Mouse (Mus musculus): ENCODE measurements around the gene Trio. TPM values are rescaled to one million over a fixed set of nuclear protein-coding genes. Genes with fewer than 3 reads are reported as not detected.

The Trio gene
- total RNA-seq, 2 experiments from 2014 or later, result 42.9 to 43.7 TPM

DNA sequence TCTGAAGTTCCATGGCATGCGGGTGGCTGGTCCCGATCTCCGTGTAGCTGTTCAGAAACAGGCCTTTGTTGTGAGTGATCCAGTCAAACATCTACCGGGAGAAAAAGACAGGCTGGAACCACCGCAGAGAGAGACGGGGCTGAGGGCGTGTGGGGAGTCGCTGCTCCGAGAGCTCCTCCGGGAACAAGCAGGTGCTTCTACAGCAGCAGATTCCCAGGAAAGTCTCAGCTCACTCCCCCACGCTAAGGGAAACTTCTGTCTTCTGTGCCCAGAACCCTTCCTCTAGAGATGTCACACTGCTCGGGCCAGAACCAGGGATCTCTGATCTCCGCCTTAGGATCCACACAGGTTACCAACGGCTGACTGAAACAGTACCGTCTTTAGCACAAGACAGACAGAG, 124.4 kb downstream of the Trio start:
- intact Hi-C loops (cut with DNase I), result no loop called here

DNA sequence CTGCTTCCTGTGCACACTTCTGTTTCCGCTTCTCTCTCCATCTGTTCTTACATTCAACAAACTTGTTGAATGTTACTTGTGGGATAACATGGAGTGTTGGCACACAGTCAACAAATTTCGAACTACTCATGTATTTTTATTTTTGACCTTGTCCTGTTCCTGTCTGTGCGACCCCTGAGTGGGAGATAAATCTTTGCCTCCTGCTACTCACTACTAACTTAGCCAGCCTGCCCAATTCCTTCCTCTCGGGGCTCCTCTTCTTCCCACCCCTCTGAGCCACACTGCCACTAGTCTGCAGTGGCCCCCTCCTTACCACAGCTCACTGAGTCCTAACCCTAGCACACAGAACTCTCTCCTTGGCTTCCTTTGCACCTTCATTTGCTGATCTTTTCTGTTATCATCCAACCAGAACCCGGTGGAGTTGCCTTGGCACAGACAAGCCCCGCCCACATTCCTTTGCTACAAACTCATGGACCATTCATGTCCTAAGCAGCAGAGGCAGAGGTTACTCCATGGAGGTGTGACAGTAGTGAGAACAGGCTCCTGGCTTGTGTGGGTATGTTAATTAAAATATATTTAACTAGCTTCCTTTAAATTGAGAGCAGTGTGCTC, 126.7 kb downstream of the Trio start:
- intact Hi-C loops (cut with DNase I), result no loop called here
- no peak for DNase-seq (ENCODE audit: low spot score)

More for the DNA sequence above, 124.4 kb downstream of the Trio start:
- no peak for DNase-seq (ENCODE audit: low spot score)

DNA sequence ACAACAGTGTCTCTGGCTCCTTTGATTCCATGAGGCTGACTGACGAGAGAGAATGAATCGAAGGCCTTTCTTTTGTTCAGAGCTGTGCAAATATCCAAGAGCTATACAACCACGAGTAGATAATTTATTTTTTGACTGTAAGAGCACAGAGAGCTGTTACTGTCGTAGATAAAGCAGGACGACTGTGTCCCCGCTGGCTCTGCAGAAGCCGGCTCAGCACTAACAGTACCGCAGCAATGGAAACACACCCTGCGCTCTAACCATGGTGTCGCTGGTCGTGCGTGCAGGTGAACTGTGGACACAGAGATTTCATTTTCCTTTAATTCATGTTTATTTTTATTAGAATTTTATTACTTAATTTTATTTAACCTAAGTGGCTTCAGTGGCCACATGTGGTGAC, 131.5 kb downstream of the Trio start:
- intact Hi-C loops (cut with DNase I), result no loop called here

DNA sequence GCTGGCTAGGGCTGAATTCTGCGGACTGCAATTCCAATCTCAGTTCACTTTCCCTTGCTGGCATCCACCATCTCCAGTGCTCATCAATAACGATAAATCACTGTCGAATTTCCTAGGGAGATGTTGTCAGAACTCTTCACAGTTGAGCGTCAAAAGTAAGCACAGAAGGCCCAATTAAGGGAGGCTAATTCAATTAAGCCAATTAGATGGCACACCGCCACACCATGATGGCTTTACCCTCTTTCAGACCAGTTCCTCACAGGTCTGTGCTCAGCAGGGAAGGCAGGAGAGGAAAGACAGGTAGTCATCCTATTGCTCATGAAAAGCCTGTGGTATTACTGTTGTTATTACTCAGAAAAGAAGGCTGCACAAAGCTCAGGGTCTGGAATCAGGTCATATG, 133.6 kb downstream of the Trio start:
- DNase-seq (ENCODE audit: low spot score), result no peak
- intact Hi-C loops (cut with DNase I), result no loop called here

More for the DNA sequence above, 131.5 kb downstream of the Trio start:
- no peak for DNase-seq (ENCODE audit: low spot score)

DNA sequence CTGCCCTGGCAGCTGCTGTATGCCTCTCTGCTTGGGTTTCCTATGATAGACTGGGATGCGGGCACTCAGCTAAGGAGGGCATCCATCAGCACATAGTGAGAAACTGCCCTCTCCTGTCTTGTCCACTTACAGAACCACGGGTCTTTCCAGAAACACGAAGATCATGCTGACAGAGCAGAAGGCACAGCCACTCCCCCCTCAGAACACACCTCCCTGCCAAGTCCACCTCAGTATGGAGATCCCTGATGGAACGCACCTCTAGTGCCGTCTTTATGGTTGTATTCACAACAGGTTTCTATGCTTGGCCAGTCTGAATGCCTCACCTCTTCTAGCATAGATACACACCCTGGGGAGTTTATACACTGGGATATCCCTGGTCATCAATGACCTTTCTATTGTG, 135.0 kb downstream of the Trio start:
- intact Hi-C loops (cut with DNase I), result no loop called here

DNA sequence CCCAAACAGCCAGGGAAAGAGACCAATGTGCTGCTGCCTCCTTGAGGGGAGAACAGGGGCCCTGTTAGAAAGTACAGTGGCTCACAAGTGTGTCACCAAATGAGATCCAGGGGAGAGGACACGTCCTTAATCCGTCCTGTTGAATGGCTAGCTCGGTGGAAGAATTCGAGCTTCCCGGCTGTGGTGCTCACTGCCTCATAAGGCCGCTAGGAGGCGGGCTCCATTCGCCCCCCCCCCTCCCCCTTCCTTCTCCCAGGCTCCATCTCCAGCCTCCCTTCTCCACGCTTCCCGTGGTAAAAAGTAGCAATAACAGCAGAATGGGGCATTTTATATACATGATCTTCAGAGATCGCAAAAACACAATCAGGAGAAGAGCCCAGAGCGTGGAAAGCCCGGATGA, 137.5 kb downstream of the Trio start:
- intact Hi-C loops (cut with DNase I), result no loop called here
- DNase-seq (ENCODE audit: low spot score), result no peak

More for the DNA sequence above, 135.0 kb downstream of the Trio start:
- no peak for DNase-seq (ENCODE audit: low spot score)

DNA sequence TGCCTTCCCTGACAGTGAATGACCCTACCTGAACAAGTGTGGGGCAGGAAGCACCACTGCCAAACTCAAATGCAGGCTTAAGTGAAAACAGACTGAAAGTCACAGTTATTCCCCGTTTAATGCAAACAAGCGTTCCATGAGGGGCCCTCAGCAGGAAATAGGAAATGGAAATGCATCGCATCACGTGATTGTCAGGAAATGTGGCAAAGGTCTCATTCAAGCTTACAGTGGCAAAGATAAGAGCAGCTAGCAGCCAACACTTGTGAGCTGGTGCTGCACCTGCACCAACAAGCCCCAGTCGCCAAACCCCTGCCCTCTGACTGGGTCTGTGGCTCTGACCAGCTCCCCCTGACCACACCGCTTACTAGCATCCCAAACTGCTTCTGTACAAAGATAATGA, 138.7 kb downstream of the Trio start:
- intact Hi-C loops (cut with DNase I), result no loop called here
- no peak for DNase-seq (ENCODE audit: low spot score)

DNA sequence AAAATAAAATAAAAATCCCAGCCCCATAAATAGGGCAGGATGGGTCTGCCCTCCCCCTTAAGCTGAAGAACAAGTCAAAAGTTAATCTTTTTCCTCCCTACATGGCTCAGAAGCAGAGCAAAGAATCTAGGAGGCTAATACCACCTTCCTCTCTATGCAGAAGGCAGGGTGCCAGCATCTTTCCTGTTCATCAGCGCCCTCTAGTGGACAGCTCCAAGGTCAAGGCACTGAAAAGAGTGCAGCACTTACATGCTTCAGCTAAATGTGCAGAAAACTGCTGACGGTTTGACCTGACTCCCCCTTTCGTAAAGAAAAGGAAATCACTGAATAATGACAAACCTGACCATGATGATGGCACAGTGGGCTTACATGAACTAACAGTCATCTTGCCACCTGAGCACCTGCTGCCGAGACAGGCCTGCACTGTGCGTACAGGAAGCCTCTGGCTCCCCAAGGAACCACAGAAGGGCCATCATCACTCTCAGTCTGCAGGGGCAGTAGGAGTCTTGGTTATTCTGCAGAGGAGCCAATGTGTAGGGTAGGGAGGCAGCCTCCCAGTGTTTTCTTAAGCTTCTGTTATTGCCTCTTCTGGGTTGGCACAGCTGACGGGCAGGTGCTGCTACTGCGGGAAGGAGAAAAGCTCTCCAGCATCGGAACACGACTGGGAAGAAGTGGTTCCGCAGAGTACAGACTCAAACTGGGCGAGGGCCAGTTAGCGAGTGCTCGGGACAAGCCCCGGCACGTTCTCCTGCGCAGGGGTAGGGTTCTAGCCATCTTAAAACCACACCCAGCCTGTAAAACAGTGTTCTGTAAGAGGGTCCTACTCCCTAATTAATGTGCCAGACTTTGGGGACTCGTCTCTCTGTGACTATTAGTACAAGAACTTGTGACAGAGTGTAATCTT, 141.0 kb downstream of the Trio start:
- DNase-seq (ENCODE audit: low spot score), result peak; percentile 29
- intact Hi-C loops (cut with DNase I), result no loop called here

DNA sequence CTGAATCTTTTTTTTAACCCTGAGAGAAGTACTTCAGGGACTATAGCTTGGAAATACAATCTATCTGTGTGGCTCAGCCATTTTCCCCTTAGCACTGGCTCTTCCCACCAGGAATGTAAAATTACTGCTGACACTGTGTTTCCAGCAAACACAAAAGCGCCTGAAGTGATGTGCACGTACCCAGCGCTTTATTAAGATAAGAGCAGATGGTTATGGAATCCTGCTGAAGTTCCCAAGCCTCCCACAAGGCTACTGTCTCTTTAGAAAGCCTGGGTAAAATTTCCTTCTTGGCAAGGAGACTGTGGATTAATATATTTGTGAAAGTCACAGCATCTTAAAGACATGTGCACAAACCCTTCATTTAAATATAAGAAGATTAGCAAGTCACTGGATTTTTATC, 141.8 kb downstream of the Trio start:
- DNase-seq (ENCODE audit: low spot score), result no peak
- intact Hi-C loops (cut with DNase I), result no loop called here

DNA sequence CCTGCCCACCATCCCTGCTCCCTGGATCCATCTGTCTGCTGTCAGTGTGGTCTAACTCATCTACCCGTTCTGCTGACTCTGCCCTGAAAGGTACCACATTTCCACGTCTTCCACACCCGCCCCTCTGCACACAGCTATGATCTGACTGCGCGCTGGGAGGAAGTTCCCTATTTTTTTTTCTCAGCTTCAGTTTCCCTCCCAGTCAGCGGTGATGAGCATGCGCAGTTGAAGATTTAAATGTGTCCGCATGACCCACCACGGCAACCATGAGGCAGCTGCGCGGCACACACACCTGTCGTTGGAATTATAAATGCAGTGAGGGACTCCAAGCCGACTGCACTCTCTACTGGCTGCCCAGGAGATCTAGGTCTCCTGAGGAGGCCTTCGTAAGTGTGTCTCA, 142.8 kb downstream of the Trio start:
- DNase-seq (ENCODE audit: low spot score), result no peak
- intact Hi-C loops (cut with DNase I), result no loop called here

DNA sequence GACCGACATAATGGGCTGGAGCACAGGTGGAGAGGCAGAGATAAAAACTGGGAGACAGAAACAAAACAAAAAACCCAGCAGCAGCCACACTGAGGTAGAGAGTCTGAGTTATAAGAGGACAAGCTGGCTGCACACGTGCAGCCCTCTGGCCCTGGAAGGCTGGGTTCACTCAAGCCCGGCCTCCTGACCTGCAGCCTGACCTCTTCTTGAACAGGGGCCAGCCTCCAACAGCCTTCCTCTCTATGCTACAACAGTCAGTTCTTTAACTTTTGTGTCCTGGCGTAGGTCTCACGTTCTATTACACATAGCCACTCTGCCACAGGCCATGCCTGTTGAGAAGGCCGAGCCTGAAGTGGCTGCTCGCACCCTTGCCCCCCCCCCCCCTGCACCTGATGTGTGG, 147.8 kb downstream of the Trio start:
- DNase-seq (ENCODE audit: low spot score), result no peak
- intact Hi-C loops (cut with DNase I), result no loop called here

DNA sequence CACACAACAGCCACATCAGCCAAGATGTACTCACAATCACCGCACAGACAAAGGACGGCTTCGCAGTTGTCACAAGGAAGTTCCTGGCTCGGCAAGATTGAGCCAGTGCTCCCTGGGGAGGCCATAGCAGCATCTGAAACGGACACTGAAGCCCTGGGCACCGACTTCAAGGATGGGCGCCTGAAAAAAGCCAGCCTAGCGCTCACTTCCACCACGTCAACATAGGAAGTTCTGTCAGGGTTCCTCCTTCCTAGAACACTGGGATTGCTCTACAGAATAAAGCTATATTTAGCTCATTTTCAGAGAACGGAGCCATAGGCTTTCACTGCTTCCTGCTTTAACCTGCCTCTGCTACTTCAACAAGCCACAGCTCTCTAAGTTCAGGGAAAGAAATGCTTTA, 149.3 kb downstream of the Trio start:
- intact Hi-C loops (cut with DNase I), result no loop called here
- no peak for DNase-seq (ENCODE audit: low spot score)

DNA sequence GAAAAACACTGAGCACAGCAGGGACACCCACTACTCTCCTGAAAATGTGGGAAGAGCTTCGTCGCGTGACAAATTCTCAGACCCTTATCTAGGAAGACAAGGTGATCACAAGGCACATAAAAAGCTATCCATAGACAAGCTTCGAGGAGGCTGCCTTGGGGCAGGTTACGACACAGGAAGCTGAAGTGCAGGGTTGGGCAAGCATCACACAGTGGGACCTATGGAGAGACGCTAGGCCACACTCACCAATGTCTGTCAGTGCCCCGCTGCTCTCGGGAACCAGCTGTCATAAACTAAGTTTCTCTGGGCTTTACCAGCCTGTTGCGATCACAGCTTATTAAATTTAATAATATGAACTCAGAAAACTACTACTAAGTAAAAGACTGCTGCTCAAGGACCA, 149.9 kb downstream of the Trio start:
- no peak for DNase-seq (ENCODE audit: low spot score)
- intact Hi-C loops (cut with DNase I), result no loop called here

DNA sequence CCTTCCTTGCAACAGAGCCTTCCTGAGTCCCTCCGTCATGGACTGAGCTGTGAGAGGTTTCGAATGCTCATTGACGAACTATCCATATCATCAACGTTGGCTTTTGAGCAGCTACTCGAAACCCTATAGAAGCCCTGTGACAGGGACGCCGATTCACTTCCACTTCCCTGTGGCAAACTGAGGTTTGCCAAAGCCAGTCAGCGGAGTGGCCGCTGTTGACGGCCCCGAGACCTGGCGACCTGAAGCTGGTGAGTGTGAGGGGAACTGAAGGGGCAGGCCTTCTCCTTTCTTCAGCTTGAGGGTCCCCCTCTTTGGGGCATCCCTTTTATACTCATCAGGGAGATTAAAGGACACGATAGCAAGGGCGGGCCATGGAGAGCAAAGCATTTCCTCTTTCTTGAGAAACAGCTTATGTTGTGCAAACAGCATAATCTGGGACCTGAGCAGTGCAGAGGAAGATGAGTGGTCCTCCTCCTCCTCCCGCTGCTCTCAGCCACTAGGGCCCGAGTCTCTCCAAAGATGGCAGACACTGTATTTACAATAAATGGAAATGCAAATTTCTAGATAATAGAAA, 151.8 kb downstream of the Trio start:
- intact Hi-C loops (cut with DNase I), result no loop called here
- no peak for DNase-seq (ENCODE audit: low spot score)

DNA sequence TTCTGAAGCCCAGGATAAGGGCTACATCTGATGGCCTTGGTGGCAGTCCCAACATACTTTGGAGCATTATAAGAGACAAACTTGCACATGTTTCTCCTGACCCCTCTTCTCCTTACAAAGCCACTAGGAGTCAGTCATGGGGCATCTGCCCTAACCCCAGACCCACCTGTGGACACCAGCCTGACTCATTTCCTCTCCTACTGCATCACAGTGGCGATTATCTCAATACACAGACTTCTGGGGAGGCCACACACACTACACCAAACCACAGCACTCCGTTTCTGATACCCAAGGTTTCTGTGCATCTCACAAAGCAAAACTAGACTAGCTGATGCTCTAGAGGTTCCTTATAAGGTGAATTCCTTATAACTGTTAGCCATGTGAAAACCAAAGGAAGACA, 153.4 kb downstream of the Trio start:
- intact Hi-C loops (cut with DNase I), result no loop called here
- no peak for DNase-seq (ENCODE audit: low spot score)

DNA sequence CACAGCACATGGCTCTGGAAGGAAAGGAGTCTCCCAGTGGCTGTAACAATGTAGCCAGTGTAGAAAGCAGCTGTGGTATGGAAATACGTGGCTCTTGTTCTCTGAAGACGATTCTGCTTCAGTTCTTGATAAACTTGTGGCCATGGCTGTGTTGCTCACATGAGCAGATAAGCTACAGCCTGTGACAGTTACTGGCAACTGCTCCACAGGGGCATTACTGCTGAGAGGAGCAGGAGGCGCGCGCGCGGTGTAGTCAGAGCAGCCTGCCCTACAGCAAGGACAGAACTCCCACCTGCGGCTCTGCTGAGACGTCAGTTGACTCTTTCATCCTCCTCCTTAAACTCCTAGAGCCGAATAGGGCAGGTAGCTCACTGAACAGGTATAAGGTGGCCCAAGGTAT, 153.9 kb downstream of the Trio start:
- no peak for DNase-seq (ENCODE audit: low spot score)
- intact Hi-C loops (cut with DNase I), result no loop called here

DNA sequence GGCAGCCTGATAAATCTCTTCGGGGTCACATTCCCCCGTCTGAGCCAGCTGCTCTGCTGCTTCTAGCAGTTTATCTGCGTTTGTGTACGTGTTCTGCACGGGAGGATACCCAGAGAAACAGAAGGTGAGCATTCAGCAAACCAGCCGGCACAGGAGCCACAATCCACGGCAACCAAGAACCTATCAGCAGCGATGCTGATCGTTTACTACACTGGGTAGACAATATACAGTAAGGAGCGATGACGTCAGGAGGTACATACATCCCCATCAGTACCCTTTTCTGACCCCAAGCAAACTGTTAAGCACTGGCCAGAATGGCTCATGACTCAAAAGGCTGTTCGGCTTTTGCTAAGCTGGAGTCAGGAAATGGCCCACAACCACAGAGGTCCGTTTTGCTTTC, 154.4 kb downstream of the Trio start:
- DNase-seq (ENCODE audit: low spot score), result no peak
- intact Hi-C loops (cut with DNase I), result no loop called here

DNA sequence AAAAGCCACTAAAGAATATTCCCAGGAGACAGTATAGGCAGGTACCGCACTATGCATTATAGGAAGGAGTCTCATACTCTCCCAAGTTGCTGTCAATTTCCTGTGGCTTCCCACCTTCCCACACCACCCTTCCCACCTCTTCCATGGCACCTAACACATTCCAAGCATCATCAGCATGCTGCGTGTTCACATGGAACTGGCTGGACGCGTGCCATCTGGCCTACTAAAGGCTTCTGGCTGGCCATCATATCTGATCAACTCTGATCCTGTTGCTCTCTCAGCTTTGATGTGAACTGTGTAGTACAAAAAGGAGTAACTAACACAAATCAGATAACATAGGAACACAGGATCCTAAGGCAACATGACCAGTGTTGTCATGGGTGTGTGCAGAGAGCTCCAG, 156.6 kb downstream of the Trio start:
- DNase-seq (ENCODE audit: low spot score), result no peak
- intact Hi-C loops (cut with DNase I), result no loop called here

DNA sequence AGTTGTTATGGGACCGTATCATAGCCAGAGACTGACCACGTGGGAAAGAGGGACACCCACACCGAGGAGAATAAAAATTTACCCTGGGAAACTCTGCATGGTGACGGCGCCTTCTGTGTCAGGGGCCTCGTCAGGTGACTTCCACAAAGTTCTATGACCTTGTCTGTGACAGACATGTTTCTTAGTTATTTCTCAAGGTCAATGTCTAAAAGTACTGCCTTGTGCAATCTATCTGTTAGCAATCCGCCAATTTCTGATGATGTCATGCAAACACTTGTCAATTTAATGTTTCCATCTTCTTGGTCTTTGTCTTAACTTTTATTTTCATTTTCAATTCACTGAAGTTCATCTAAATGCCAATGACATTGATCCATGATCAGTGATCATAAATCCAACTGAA, 157.8 kb downstream of the Trio start:
- intact Hi-C loops (cut with DNase I), result no loop called here
- no peak for DNase-seq (ENCODE audit: low spot score)

DNA sequence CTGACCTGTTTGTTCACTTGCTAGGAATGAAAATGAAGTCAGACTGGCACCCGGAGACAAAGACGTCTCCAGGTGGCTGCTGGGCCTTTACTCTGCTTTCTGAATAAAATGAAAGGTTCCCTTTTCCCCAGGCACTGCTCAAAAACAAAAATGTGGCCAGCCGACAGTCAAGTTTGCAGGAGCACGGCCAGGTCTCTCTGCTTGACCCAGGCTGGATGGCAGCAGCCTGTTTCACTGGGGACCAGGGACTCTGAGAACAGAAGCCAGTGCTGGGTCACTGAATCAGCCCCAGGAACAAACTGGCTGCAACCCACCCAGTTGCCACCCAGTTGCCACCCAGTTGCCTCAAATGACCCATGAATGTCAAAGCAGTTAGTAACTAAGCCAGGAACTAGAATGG, 159.2 kb downstream of the Trio start:
- no peak for DNase-seq (ENCODE audit: low spot score)
- intact Hi-C loops (cut with DNase I), result no loop called here

DNA sequence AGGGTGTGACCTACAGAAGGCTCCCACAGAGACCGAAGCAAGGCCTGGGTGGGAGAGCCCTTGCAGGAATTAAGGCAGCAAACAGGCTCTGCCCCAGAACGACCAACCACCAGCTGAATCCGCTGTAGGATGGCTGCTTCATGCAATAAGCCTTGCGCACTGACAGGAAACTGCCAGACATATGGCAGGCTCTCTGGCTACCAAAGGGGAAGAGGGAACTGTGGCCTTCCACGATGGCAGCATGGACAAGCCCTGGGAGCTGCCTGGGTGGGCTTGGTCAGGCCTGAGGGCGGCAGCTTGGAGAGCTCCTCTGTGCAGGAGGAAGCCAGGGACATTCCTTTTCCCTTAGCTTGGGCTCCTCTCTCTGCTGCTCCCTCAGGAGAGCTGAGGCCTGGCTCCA, 159.6 kb downstream of the Trio start:
- DNase-seq (ENCODE audit: low spot score), result no peak
- intact Hi-C loops (cut with DNase I), result no loop called here
